Mouse (Mus musculus): ENCODE measurements around the gene Il18.

Gene Il18

DNA sequence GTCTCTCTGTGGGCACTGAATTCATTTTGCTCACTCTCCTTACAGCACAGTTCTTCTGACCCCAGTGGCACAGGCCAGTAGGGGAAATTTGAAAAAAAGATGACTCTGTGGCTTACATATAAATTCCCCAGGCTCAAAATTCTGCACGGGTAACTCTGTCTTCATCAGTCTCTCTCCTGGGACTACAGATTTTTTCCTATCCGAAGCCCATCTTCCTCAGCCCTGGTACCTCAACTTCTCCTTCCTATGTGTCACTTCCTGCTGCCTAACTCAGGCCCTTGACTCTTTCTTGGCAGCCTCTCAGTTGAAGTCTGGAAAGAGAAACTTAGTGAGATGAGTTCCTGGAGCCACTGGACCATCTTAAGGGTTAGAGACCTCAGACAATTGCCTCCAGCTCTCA lies 1.1 kb upstream of the Il18 start:
- no peak for DNase-seq (ENCODE audit: low read depth, low spot score)

DNA sequence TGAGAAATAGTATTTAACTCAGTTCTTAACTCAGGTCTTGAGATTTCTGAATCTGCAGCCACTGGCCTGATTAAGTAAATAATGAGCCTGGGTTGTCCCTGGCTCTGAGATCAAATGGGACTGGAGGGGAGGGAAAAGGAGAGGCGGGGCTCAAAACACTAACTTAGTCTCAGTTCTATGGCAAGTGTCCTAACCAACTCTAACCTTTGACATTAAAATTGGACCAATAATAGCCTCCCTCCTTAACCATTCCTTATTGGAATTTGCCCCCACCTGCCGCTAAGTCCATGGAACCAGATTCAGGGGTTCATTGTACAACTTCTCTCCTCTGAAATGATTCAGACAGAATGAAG lies 443 bp downstream of the Il18 start, which contains the start of gene Bco2:
Gene Bco2, minus strand, starts transcription at position 88 of the 353 bp plus-strand sequence.
- no peak for DNase-seq (ENCODE audit: low read depth, low spot score)

DNA sequence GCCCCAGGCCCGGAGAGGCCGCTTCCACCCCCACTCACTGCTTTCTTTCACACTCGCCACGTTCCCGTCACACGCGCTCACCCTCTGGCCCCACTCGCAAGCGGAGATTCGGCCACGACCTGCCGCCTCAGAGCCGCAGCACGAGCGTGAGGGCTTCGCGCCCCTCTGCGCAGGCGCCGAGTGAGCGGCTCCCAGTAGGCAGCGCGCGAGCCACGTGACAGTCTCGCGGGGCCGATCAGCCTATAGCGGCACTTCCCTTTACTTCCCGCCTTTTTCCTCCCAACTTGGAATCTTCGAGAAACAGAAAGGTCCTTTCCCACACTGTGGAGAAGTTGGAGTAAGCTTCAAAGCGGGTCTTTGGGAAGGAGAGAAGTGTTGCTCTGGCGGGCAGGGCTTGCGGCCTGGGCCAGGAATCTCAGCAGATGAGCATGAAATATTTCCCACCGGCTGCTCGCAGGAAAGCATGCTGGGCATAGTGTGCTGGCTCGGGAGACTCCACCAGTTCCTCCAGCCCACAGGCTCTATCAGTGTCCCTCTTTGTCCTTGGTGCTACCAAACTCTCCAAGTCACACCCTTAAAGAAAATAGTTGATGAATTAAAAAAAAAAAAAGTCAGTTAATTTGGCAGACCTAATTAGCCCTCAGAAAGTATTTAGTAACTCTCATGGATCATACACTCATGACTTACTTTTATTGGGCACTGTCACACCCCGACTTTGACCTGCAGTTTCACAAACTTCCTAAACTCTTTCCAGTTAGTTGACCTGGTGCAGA lies 6.7 kb downstream of the Il18 start, which contains the start of gene Tex12:
Gene Tex12, minus strand, starts transcription at position 181 of the 773 bp plus-strand sequence.
- DNase-seq (ENCODE audit: low read depth, low spot score) = no peak

DNA sequence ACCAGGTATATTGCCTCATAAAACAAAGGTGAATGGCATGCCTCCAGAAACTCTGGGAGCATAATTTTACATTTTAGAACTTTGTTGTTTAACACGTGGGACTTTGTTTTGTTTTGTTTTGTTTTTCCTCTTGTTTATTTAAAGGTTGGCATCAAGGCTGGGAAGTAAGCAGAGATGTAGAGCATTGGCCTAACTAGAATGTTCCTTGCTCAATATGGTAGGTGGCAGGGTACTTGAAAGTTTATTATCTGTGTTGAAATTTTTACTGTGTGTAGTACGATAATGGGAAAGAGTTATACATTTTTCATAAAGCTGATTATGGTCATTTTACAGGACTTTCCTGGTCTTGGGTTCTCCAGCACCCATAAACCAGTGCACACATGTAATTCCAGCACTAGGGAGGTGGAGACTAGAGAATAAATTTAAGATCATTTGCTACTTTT lies 7.3 kb downstream of the Il18 start:
- DNase-seq (ENCODE audit: low read depth, low spot score) = no peak

DNA sequence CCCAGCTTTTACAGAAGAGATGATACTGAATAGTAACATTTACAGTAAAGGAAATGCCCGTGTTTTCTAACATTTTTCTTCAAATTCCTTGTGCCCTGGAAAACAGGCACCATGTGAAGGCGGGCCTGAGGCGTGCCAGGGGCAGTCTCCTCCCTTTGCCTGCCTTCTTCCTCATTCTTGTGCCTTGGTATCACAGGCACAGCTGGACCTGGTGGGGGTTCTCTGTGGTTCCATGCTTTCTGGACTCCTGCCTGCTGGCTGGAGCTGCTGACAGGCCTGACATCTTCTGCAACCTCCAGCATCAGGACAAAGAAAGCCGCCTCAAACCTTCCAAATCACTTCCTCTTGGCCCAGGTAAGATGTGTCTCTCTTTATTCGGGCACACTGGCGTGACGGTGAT lies 10.5 kb downstream of the Il18 start:
- DNase-seq (ENCODE audit: low read depth, low spot score) = no peak

DNA sequence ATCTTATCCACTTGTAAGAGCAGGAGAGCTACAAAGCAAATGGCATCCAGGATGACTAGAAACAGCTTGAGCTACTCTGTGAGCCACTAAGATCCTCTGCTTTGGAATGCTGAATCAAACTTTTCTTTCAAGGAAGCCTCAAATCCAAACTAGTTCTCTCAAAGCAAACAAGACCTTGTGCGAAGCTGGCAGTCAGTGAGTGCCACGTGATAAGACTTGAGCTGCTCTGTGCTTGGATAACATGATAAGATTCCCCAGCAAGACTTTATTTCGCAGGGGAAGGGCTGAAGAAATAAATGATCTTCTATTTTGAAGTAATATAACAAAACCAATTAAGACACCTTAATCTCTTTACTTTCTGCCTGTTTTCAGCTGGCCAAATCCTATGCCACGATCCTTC lies 11.3 kb downstream of the Il18 start:
- no peak for DNase-seq (ENCODE audit: low read depth, low spot score)

DNA sequence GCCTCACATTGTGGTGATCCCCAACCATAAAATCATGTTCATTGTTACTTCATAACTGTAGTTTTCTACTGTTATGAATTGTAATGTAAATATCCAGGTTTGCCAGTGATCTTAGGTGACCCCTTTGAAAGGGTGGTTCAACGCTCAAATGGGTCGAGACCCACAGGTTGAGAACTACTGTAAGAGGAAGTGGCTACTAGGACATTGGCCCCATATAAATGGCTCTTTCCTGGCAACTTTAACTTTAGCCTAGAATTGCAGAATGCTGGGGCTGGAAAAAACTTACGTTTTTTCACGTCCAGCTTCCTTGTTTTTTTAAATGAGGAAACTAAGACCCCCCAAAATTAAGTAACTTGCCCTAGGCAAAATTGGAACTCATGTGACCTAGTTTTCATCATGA lies 12.7 kb downstream of the Il18 start:
- DNase-seq (ENCODE audit: low read depth, low spot score) = no peak

DNA sequence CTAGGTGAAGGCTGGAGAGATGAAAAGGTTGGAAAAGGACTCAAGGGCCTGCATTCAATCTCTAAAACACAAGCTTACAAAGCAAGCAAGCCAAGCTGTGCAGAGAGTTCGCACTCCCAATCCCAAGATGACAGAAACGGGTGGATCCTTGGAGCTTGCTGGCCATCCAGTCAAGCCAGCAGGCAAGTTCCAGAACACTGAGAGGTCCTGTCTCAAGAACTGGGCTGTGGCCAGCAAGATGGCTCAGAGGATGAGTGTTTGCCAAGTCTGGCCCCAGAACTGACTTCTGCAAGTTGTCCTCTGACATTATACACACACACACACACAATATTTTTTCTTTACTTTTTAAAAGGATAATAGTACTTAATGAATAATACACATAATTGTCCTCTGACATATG lies 13.3 kb downstream of the Il18 start:
- DNase-seq (ENCODE audit: low read depth, low spot score) = no peak

DNA sequence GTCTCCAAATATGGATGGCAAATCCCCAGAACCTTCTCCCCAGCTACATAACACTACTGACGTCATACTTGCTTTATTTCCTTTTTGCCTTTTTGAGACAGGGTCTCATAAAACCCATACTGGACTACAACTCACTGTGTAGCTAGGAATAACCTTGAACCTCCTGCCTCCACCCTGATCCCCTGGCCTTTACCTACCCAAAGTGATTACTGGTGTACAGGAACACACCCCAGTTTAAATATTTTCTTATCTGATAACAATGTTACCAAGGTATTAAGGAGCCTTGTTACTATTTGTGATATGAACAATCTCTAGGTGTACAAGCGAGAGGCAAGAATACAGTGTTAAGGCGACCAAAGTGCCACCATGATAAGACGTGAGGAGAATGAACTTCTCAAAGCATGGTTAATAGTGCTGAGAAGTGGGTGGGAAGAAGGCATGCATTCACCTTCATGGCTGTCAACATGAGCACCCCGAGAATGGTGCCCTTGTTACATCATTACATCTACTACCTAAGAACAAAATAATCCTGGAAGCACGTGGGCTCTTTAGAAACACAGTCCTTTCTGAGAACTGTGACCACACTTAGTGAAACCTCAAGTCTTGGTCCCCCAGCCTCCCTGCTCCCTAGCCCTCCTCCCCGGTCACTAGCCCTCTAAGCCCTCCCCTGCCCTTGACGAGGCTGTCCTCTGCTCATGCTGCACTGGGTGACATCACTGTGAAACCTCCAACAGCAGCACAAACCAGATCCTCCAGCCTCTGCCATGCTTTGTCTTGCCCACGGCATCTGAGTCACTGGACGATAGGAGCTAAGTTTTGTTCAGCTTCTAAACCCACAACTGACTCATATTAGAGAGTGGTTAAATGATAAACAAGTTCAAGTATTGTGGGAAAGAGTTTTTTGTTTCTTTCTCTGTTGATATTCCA lies 15.2 kb downstream of the Il18 start:
- DNase-seq (ENCODE audit: low read depth, low spot score) = no peak

DNA sequence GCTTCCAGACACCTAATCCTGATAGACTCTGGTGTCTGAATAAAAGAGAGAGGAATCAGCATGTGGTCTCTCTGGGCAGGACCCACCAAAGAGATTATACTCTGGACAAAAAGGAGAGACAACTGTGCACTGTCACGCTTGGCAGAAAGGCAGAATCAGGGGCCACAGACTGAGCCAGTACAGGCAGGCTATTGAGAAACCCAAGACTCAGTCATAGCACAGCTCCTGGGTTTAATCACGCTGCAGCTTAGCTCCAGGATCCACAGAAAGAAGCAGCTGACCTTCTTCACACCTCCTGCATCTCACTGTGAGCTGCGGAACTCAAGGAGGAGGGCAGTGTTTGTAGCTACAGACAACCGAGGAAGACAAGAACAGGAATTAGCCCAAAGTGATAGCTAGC lies 25.7 kb downstream of the Il18 start:
- DNase-seq (ENCODE audit: low read depth, low spot score) = no peak

DNA sequence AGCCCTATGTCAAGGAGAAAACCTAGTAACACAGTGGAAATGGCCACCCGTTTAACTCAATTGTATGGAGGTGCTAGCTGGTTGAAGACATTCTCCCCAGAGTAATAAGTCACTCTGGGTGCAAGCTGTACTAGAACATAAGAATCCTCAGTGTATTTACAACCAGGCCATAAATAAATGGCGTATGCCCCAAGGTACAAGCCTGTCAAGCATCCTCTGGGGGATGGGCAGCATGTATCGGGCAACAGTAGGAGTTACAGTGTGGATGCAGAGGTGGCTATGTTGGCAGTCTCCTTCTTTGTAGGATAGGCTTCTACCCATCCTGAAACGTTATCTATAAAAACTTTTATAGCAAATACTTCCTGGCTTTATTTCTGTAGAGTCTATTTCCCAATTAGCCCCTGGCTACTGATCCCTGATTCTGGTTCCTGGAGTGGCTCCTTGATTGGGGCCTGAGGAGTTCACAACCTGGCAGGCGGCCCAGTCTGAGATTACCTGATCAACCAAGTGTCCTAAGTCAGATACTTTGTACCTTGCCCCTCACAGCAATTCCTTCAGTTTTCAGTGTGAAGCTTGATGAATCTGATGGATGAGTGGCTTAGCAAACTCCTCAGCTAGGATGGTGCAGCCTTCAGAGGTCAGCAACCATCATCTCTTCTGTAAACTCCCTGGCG lies 30.7 kb downstream of the Il18 start:
- DNase-seq (ENCODE audit: low read depth, low spot score) = no peak

DNA sequence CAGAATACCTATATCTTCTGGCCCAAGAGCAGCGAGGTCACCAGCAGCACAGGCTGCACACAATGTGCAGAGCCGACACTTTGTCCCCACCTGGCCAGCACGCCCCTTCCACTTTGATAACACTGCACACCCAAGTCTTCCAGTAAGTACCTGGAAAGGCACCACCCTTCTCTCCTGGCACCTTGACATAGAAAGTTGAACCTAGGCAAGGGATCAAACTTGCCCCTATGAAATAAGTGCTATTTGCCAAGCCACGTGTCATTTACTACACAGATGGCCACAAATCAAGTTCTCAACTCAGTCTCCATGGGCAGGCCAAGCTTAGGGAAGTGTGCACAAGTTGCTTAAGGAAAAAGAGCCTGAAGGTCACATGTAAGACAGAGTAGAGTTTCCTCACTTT lies 32.3 kb downstream of the Il18 start:
- no peak for DNase-seq (ENCODE audit: low read depth, low spot score)

DNA sequence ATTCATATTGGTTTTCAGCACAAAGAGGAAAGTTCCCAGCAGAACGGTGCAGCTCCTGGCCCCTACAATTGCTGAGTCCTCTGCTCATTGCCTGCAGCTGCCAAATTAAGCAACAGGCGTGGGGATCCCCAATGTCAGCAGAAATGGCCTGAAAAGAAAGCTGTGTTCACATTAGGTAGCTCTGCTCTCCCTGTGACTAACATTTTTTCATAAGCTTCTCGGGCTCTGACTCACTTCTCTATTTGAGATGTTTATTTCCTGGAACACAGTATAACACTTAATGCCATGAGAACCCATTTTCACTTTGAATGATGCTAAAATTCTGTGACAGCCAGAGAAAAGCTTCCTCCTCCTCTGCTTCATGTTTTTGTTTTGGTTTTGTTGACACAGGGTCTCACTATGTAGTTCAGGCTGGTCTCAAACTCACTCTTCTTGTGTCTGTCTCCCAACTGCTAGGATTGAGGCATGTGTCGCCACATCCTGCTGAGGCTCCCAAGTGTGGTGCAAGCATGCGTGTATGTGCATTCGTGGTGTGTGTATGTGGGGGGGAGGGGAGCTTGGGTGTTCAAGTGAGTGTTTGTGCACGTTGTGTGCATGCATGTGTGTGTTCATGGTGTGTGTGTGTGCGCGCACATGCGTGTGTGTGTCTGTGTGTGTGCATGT lies 36.4 kb downstream of the Il18 start:
- DNase-seq (ENCODE audit: low read depth, low spot score) = peak; percentile 24

DNA sequence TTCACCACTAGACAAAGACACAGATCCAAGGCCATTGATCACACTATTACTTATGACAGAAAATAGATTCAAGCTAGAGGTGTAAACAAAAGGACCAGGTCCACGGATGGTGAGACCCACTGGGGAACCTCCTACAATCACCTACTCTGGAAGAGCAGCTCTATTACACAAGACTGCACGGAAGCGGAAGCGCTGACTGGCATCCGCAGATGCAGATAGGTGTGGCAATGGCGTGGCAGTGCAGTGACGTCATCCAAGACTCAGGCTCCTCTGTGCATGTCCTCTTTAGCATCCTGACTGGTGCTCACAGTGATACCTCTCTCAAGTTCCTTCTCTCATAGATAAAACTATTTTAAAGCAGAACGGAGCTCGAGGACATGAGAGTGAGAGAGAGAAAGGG lies 38.3 kb downstream of the Il18 start:
- DNase-seq (ENCODE audit: low read depth, low spot score) = no peak

DNA sequence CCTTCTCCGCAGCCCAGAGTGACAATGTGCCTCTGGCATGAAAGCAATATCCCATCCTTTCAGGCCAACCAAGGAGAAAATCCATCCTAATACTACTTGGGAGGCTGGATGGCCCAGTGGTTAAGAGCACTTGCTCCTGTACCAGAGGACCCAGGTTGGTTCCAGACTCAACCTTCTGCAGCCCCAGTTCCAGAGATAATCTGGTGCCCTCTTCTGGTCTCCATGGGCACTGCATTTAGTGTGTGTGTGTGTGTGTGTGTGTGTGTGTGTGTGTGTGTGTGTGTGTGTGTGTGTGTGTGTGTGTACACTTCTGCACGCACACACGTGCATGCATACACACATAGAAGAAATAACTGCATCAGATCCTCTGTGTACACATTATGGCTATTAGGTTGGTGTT lies 38.9 kb downstream of the Il18 start:
- DNase-seq (ENCODE audit: low read depth, low spot score) = peak; percentile 73

DNA sequence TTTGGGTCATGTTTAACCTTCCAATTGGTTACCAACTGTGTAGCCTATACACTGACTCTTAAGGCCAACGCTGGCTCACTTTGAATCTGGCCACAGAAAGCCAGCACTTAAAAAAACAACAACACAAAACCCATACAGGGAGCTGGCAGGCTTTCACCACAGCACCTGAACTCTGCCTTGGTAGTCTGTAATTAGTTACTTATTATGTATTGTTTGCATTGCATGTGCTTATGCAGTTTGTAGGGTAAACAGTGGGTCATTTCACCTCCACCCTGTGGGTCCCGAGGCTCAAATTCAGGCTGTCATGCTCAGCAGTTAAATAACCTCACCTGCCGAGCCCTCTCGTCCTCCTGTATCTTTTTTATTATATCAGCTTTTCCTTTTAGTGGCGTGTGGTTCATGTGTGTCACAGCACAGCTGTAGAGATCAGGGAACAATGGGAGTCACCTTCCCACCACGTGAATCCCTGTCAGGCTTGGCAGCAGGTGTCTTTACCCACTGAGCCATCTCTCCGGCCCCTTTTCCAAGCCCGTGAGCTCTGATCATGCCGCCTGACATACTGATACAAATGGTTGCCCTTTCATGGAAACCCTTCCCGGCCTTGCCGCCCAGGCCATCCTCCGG lies 40.3 kb downstream of the Il18 start:
- DNase-seq (ENCODE audit: low read depth, low spot score) = no peak

DNA sequence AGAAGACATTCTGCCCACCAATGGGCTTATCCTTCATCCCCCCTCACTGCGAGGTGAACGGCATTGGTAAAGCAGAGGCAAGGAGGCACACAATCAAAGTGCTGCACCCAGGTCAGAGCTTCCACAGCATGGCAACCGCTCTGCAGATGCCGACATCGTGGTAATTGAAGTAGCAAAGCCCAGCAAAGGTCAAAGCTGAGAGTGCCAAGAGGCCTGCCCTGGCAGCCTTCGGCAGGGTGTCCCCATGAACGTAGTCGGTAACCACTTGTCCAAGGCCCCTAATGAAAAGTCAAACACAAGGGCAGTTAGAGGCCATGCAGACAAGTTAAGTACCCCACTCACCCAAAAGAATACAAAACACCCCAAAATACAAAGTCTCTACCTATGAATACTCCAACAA lies 42.3 kb downstream of the Il18 start:
- no peak for DNase-seq (ENCODE audit: low read depth, low spot score)

DNA sequence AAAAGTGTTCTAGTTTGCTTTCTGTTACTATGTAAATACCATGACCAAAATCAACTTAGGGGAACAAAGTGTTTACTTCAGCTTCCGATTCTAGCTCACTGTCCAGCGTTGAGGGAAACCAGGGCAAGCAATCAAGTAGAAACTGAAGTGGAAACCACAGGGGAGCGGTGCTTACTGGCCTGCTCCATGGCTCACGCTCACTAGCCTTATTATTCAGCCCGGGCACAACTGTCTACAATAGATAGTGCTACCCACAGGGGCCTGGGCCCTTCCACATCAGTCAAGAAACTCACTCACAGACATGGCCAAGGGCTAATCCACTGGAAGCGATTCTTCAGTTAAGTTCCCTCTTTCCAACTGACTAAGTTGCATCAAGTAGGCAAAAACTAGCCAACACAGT lies 46.9 kb downstream of the Il18 start:
- no peak for DNase-seq (ENCODE audit: low read depth, low spot score)

DNA sequence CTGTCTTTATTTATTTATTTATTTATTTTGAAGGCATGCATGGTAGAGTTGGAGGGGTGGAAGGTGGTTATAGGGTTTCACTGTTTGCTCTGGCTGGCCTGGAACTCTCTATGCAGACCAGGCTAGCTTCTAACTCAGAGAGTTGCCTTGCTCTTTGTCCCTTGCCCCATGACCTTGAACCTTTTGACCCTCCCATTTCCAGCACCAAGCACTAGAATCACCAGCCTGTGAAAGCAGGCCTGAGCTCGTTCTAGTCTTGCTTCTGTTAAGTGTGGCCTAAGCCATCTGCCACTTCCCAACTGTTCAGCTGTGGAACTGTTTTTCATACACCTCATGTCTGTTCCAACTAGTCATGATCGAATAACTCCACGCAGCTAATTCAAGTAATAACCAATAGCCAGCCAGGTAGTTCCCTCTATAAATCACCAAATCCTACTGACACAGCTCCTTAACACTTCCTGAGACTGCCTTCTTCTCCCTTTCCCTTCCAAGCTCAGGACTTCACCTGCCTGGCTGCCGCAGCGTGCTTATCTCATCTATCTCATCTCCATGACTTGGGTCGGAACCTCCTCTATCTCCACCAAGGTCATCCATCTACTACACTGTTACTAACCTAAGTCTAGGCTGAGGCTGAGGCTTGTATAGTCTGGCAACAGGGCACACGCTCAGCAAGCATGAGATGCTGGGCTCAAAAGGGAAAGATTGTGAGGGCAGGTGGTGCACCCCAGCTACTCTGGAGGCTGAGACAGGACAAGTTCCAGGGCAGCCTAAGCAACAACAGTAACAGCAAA lies 47.6 kb downstream of the Il18 start:
- DNase-seq (ENCODE audit: low read depth, low spot score) = no peak
